Mouse (Mus musculus) myocyte (in vitro differentiated cells): ENCODE measurements around the gene Akr1b7. TPM values are rescaled to one million over a fixed set of nuclear protein-coding genes. Genes with fewer than 3 reads are reported as not detected.

ENCODE experiments used
- H3K27me3 ChIP-seq: one replicate; pipeline ENCODE4 v1.6.1; 2011; ENCODE audit not compliant: control insufficient read depth, insufficient read depth, insufficient read length
- H3K36me3 ChIP-seq: one replicate; pipeline ENCODE4 v1.6.1; 2011; ENCODE audit not compliant: control insufficient read depth, insufficient read depth
- H3K4me2 ChIP-seq: one replicate; pipeline ENCODE4 v1.6.1; 2011; ENCODE audit warnings: low read depth, control low read depth
- H3K4me3 ChIP-seq: one replicate; pipeline ENCODE4 v1.5.1; 2011; ENCODE audit warnings: mild to moderate bottlenecking, control low read depth, moderate library complexity
- H3K79me2 ChIP-seq: one replicate; pipeline ENCODE4 v1.6.1; 2011; ENCODE audit not compliant: control insufficient read depth, insufficient read depth
- H3ac ChIP-seq: one replicate; pipeline ENCODE4 v1.6.1; 2011; ENCODE audit not compliant: control insufficient read depth, insufficient read length
- CEBPB ChIP-seq: IDR thresholded peaks from 2 replicates; pipeline ENCODE4 v1.6.1; 2011; ENCODE audit warnings: mild to moderate bottlenecking, moderate library complexity; ENCODE audit not compliant: poor library complexity, insufficient read depth, severe bottlenecking
- E2F4 ChIP-seq: IDR thresholded peaks from one replicate; pipeline ENCODE4 v1.6.1; 2011; ENCODE audit warnings: mild to moderate bottlenecking, control low read depth, moderate library complexity; ENCODE audit not compliant: insufficient read depth
- MAX ChIP-seq: IDR thresholded peaks from one replicate; pipeline ENCODE4 v1.6.1; 2011; ENCODE audit warnings: low read depth, mild to moderate bottlenecking, control low read depth
- MYOD1 ChIP-seq, 3 experiments: IDR thresholded peaks; one replicate each; pipeline ENCODE4 v1.6.1; 2011; ENCODE audit warnings: control low read depth in 2 of 3, low read depth in 2 of 3, mild to moderate bottlenecking in 2 of 3, moderate library complexity in 1 of 3; ENCODE audit not compliant: insufficient read length in 2 of 3, control insufficient read depth in 1 of 3
- MYOG ChIP-seq, 3 experiments: IDR thresholded peaks; one replicate each; pipeline ENCODE4 v1.6.1; 2011; ENCODE audit warnings: control low read depth in 2 of 3, low read depth in 2 of 3, mild to moderate bottlenecking in 2 of 3; ENCODE audit not compliant: insufficient read length in 2 of 3, control insufficient read depth in 1 of 3, insufficient read depth in 1 of 3
- POLR2A ChIP-seq: IDR thresholded peaks from one replicate; pipeline ENCODE4 v1.6.1; 2011; ENCODE audit warnings: low read depth, mild to moderate bottlenecking, control low read depth, moderate library complexity; ENCODE audit not compliant: insufficient read length
- POLR2AphosphoS2 ChIP-seq: IDR thresholded peaks from one replicate; pipeline ENCODE4 v1.6.1; 2011; ENCODE audit warnings: low read depth, control low read depth; ENCODE audit not compliant: insufficient read length
- REST ChIP-seq: IDR thresholded peaks from one replicate; pipeline ENCODE4 v1.6.1; 2011; ENCODE audit warnings: mild to moderate bottlenecking, control low read depth, moderate library complexity; ENCODE audit not compliant: insufficient read depth, insufficient read length
- SRF ChIP-seq: IDR thresholded peaks from one replicate; pipeline ENCODE4 v1.6.1; 2011; ENCODE audit warnings: low read depth; ENCODE audit not compliant: control insufficient read depth, insufficient read length
- TCF12 ChIP-seq: IDR thresholded peaks from one replicate; pipeline ENCODE4 v1.6.1; 2011; ENCODE audit warnings: mild to moderate bottlenecking, control low read depth; ENCODE audit not compliant: poor library complexity, insufficient read depth, severe bottlenecking
- TCF3 ChIP-seq: IDR thresholded peaks from one replicate; pipeline ENCODE4 v1.6.1; 2011; ENCODE audit warnings: low read depth, control low read depth; ENCODE audit not compliant: insufficient read length
- USF1 ChIP-seq: IDR thresholded peaks from one replicate; pipeline ENCODE4 v1.6.1; 2011; ENCODE audit warnings: low read depth, mild to moderate bottlenecking, control low read depth, moderate library complexity
- polyA plus RNA-seq: library from polyadenylated mRNA; unstranded; fragments of >200 nt; fragmentation: generic; extraction: Trizol; gene quantifications from one replicate; pipeline ENCODE4 v1.2.1, GENCODE M21; 2012; ENCODE audit warnings: missing spikeins

Akr1b7 gene
- polyA plus RNA-seq, 1 experiment, result 19.4 TPM

DNA sequence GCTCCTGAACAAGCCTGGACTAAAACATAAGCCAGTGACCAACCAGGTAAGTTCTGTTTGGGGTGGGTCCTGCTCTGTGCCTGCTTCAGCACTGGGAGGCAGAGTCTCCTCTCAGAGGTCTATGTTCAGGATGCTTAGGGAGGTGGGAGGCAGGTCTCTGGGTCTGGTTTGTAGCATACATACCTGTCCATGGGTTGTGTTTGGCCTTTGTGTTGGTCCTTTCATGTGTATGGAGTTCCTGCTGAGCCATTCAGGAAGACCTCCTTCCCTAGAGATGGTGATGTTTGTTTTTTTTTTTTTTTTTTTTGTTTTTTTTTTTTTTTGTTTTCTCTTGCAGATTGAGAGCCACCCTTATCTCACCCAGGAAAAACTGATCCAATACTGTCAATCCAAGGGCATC, 6.9 kb downstream of the Akr1b7 start:
- Histone ChIP-seq H3K4me3 (no peak overlapping the region), H3K79me2 (no peaks in the 10 kb centered on the region), H3K36me3 (peaks cover 4% of the 10 kb centered on the region), H3ac (no peak overlapping the region), H3K27me3 (no peaks in the 10 kb centered on the region), H3K4me2 (no peak overlapping the region)
- no peak for TF ChIP-seq E2F4
- TF ChIP-seq MYOD1 (IDR thresholded peaks at IDR 0.05; ENCODE audit: control insufficient read depth in 1 of 3, insufficient read length in 2 of 3, low read depth in 2 of 3), result no peak

DNA sequence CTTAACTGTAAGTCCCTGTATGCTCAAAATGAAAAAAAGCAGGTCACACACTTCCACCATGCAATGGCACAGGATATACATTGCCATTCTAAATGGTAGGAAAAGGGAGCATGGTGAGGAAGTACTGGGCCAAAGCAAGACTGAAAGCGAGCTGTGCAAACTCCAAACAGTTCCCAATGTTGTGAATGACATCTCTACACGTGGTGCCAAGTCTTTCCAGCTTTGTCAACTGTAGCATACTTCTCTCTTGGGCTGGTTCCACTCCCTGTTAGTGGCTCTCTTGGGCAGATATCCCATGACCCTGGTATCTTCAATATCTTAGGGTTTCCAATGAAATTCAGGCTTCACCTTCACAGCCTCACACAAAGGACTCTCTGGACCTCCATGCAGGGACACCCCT, 26.9 kb downstream of the Akr1b7 start:
- TF ChIP-seq SRF (no peak), TCF12 (no peak), TCF3 (no peak), POLR2A (no peak), USF1 (no peak), MYOG (IDR thresholded peaks at IDR 0.05; ENCODE audit: control insufficient read depth in 1 of 3, insufficient read depth in 1 of 3, insufficient read length in 2 of 3, low read depth in 2 of 3) (no peak)
- Histone ChIP-seq H3K79me2 (no peaks in the 10 kb centered on the region), H3K4me2 (no peak overlapping the region), H3ac (no peak overlapping the region), H3K27me3 (peaks cover 4% of the 10 kb centered on the region), H3K4me3 (no peak overlapping the region), H3K36me3 (no peaks in the 10 kb centered on the region)

- no peaks in the 10 kb centered on the region for H3K79me2 ChIP-seq
- H3K36me3 ChIP-seq, result no peaks in the 10 kb centered on the region
- H3K4me2 ChIP-seq, result no peak overlapping the region
- no peak overlapping the region for H3ac ChIP-seq
- TF ChIP-seq SRF, result no peak
- TF ChIP-seq MYOG (IDR thresholded peaks at IDR 0.05; ENCODE audit: control insufficient read depth in 1 of 3, insufficient read depth in 1 of 3, insufficient read length in 2 of 3, low read depth in 2 of 3), result no peak
- no peak for TF ChIP-seq REST
- TF ChIP-seq POLR2A, result no peak
- no peak for TF ChIP-seq E2F4
- no peak for TF ChIP-seq TCF3
- no peak for TF ChIP-seq TCF12
- no peak for TF ChIP-seq POLR2AphosphoS2
- no peak for TF ChIP-seq MAX
- TF ChIP-seq USF1, result no peak
- TF ChIP-seq MYOD1 (IDR thresholded peaks at IDR 0.05; ENCODE audit: control insufficient read depth in 1 of 3, insufficient read length in 2 of 3, low read depth in 2 of 3), result no peak
- TF ChIP-seq CEBPB, result no peak
- peaks cover 4% of the 10 kb centered on the region for H3K27me3 ChIP-seq
- no peak overlapping the region for H3K4me3 ChIP-seq
Observed at GRCm38 (mm10) chr6:34441556-34442257, 29.6 kb downstream of the Akr1b7 start.

- no peak overlapping the region for H3K4me2 ChIP-seq
- no peak for TF ChIP-seq TCF3
- no peak for TF ChIP-seq SRF
- no peak for TF ChIP-seq CEBPB
- no peak for TF ChIP-seq USF1
- TF ChIP-seq POLR2AphosphoS2, result no peak
- TF ChIP-seq MAX, result no peak
- TF ChIP-seq E2F4, result no peak
- no peak for TF ChIP-seq POLR2A
- no peak for TF ChIP-seq MYOG (IDR thresholded peaks at IDR 0.05; ENCODE audit: control insufficient read depth in 1 of 3, insufficient read depth in 1 of 3, insufficient read length in 2 of 3, low read depth in 2 of 3)
- no peak for TF ChIP-seq REST
- no peak for TF ChIP-seq TCF12
- TF ChIP-seq MYOD1 (IDR thresholded peaks at IDR 0.05; ENCODE audit: control insufficient read depth in 1 of 3, insufficient read length in 2 of 3, low read depth in 2 of 3), result no peak
- H3ac ChIP-seq, result no peak overlapping the region
- H3K4me3 ChIP-seq, result no peak overlapping the region
- H3K27me3 ChIP-seq, result no peaks in the 10 kb centered on the region
- H3K36me3 ChIP-seq, result no peaks in the 10 kb centered on the region
- no peaks in the 10 kb centered on the region for H3K79me2 ChIP-seq
Observed at GRCm38 (mm10) chr6:34443791-34444190, 31.7 kb downstream of the Akr1b7 start.

DNA sequence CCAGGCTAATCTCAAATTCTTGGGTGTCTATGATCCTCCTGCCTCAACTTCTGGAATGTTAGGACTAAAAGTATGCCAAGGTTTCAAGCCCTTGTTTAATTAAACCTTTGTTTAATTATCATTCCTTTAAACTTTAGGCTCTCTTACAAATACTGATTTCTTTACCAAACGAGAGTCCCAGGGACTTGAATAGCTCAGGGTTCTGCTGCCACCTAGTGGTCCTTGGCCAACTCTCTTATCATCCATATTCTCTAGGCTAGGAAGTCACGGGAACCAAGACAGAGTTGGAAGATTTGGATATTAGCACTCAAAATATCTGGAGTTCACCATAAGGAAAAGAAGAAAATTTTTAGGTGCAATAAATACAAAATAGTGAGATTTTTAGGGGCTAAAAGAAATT, 35.8 kb downstream of the Akr1b7 start:
- Histone ChIP-seq H3K36me3 (no peaks in the 10 kb centered on the region), H3K27me3 (no peaks in the 10 kb centered on the region), H3ac (no peak overlapping the region), H3K4me2 (no peak overlapping the region), H3K4me3 (no peak overlapping the region), H3K79me2 (no peaks in the 10 kb centered on the region)
- TF ChIP-seq CEBPB, result no peak
- TF ChIP-seq E2F4, result no peak
- TF ChIP-seq MYOD1 (IDR thresholded peaks at IDR 0.05; ENCODE audit: control insufficient read depth in 1 of 3, insufficient read length in 2 of 3, low read depth in 2 of 3), result no peak
- no peak for TF ChIP-seq MYOG (IDR thresholded peaks at IDR 0.05; ENCODE audit: control insufficient read depth in 1 of 3, insufficient read depth in 1 of 3, insufficient read length in 2 of 3, low read depth in 2 of 3)
- TF ChIP-seq POLR2AphosphoS2, result no peak
- no peak for TF ChIP-seq MAX
- no peak for TF ChIP-seq USF1
- no peak for TF ChIP-seq REST
- TF ChIP-seq POLR2A, result no peak
- no peak for TF ChIP-seq SRF
- no peak for TF ChIP-seq TCF3
- TF ChIP-seq TCF12, result no peak
